Mouse (Mus musculus) layer of hippocampus, postnatal 14 days (tissue): ENCODE results near the gene Crmp1. TPM values are rescaled to one million over a fixed set of nuclear protein-coding genes. Genes with fewer than 3 reads are reported as not detected.

Source experiments
- DNase-seq, 2 experiments: peaks; one replicate each; pipeline ENCODE4 v3.0.0; 2021 to 2022; ENCODE audit warnings: low spot score in 2 of 2, mixed read lengths in 1 of 2
- long read RNA-seq, 2 experiments: library from polyadenylated mRNA; stranded (forward); transcript quantifications; one replicate each; pipeline ENCODE4 v2.0.0; 2021
- total RNA-seq, 2 experiments: library from RNA; stranded (reverse); gene quantifications; 2 replicates each; pipeline ENCODE4 v1.2.3; 2021

The Crmp1 gene
- total RNA-seq = 100 to 1,000 TPM; 405 to 421 TPM
- long read RNA-seq, experiment 1, transcript Crmp1-201 (14 exons, 2,906 nt) = minor isoform, 151 of 515 reads
- long read RNA-seq, experiment 1, transcript Crmp1-202 (14 exons, 3,051 nt) = major isoform, 285 of 515 reads
- long read RNA-seq, experiment 1, partial matches to known transcripts = 57 of 515 reads
- long read RNA-seq, experiment 1, other reads (novel, unspliced or antisense) = 22 of 515 reads
- long read RNA-seq, experiment 2, transcript Crmp1-201 (14 exons, 2,906 nt) = minor isoform, 218 of 613 reads
- long read RNA-seq, experiment 2, transcript Crmp1-202 (14 exons, 3,051 nt) = major isoform, 290 of 613 reads
- long read RNA-seq, experiment 2, partial matches to known transcripts = 87 of 613 reads
- long read RNA-seq, experiment 2, other reads (novel, unspliced or antisense) = 18 of 613 reads

DNA sequence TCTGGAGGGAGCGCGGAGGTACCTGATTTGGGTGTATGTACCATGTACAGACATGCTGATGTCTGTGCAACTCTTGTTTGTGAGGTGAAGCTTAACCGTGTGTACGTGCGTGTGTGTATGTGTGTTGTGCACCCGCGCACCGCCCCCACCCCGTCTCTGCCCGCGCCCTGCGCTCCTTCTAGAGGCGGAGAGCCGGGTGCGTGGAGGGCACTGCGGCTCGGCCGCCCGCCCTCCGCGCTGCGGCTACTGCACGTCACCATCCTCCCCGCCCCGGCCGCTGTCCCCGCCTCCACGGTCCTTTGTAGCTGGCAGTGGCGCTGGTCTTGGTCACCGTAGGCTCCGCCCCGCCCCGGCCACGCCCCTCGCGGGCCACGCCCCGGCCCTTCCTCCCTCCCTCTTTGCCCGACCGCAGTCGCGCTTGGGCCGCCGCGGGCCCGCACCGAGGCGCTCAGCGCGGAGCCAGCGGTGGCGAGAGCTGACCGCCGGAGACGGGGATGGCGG, at the start of gene Crmp1:
Crmp1 (plus strand) TSS at position 290 of the 501 bp plus-strand sequence.
- DNase-seq = peak; percentile 75 to 82

DNA sequence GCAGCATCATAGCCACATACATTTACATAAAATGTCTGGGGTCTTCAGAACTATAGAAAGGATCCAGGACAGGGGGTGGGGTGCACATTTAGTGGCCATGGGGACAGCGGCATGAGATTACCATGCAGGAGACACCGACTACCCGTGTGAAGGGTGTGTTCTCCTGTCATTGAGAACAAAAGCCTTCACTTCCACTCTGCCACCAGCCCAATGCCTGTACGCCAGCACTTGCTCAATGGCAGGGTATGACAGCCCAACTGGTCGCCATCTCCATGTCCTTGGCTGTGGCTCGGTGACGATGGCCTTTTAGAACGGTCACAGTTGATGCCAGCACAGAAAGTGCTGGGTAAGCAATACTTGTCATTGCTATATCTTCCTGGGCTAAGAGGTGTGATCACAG, 45.5 kb upstream of the Crmp1 start:
- DNase-seq = no peak

DNA sequence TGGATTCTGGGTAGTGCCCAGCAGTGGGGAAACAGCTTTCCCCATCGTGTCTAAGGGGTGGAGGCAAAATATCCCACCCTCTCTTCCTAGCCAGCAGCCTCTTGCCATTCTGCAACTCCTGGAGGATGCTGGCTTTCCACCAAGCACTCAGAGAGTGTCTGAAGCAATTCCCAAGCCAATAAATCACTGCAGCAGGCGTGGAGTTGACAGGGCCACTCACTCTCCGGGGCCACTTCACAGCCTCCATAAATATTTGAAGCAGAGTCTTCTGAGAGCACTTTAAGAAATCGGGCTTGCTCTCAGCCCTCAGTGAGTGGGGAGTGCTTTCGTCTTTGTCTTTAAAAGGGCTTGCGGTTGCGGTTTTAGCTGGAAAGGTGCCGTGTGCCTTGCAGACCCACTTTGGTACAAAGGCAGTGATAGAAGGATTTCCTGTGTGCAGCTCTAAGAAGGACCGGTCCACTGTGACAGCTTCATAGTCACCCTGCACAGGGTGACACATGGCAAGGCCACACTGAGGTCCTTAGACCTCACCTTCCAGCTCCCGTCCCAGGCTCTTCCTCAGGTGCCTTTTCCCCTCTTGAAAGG, 45.0 kb upstream of the Crmp1 start:
- DNase-seq = no peak

DNA sequence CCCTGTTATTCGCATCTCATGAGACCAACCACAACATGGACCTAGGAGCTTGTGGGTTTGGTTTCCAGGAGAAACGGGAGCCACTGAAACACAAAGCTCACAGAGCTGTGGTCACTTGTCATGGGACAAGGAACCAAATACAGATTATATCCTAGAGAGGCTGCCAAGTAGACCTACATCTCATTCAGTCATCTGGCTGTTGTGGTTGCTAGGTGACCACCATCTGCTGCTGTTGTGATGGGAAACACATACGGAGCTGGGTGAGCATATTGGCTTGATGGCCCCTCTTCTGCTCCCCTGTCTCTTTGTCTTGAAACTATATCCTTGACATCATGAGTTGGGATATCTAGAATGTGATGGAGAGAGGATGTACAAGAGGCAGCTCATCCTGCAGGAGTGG, 44.3 kb upstream of the Crmp1 start:
- DNase-seq = no peak

DNA sequence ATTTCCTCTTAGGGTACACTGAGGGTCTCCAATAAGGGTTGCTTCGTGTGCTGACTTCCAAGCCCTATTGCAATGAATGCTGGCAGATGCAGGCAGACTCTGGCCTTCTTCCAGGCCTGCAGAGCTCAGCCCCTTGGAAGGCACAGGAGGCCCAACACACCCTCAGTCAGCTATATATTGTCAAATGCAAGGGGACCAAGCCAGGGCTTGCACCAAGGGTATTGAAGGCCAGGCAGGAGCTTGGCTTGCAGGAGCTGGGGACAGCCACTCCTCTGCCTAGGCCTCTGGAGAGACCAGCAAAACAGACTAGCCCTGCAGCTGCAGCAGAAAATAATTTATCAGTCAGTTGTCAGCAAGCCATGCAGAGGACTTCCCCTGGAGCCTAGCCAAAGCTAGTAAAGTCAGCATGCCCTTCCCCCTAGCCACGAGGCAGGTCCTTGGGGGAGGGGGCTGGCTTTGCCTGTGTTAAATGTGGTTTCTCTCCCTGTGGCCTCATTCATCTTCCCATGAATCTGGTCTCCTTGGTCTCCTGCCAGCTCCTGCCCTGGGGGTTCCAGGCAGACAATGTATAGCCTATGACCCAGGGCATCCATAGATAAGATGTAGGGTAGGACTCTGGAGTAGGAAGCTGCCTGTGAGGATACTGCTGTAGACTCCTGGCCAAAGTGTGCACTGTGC, 43.6 kb upstream of the Crmp1 start:
- DNase-seq = no peak

DNA sequence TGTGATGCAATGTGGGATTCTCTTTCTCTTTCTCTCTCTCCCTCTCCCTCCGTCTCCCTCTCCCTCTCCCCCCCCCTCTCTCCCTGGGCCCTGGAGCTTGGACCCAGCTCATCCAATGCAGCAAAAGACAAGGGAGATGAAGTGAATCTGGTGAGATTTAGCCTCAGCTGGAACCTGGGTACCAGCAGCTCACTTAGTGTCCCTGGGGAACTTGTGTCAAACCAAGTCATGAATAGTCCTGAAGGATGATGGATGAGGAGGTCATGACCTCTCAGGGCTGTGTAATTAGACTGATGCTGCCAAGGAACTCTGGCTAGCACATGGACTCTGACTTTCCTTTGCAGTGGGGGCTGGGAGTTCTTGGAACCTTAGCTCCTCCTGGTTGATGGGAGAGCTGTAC, 39.5 kb upstream of the Crmp1 start:
- DNase-seq = no peak

- DNase-seq = no peak
Measured at GRCm38 (mm10) chr5:37204886-37205285, 36.9 kb upstream of the Crmp1 start.

DNA sequence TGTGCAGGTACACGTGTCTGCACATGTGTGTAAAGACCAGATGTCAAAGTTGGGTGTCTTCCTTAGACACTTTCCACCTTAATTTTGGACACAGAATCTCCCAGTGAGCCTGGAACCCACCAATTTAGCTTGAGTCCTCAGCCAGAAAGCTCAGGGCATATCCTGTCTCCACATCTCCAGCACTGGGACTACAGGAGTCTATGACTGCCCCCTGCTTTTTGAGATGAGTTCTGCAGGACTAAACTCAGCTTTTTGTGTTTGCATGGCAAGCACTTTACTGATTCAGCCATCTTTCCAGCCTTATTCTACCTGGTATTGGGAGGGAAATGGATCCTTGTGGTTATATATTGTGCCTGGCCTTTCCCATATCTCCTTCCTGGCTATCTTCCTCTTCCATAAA, 36.3 kb upstream of the Crmp1 start:
- no peak for DNase-seq

- DNase-seq = no peak
Measured at GRCm38 (mm10) chr5:37206364-37206763, 35.4 kb upstream of the Crmp1 start.

- DNase-seq = peak in 1 of 2 experiments; percentile 52
Measured at GRCm38 (mm10) chr5:37212938-37213708, 28.6 kb upstream of the Crmp1 start.

DNA sequence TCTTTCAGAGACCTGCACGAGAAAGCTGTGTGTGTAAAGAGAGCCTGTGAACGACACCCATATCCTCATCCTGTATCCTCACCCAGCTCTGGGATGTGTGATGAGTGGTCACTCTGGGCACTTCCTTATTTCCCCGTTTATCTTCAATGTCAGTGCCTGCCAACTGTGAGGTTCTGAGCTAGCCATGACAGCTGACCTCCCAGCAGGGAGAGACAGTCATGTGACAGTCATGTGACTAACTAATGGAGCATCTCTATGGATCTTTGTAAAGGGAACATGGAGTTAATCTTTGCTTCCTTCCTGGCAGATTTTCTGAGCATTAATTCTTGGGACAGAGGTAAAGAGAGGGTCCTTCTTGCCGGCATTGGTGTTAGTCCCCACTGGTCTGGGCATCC, 28.0 kb upstream of the Crmp1 start:
- DNase-seq = no peak

GRCm38 (mm10) chr5:37214614-37215013, 27.1 kb upstream of the Crmp1 start:
- DNase-seq = no peak

DNA sequence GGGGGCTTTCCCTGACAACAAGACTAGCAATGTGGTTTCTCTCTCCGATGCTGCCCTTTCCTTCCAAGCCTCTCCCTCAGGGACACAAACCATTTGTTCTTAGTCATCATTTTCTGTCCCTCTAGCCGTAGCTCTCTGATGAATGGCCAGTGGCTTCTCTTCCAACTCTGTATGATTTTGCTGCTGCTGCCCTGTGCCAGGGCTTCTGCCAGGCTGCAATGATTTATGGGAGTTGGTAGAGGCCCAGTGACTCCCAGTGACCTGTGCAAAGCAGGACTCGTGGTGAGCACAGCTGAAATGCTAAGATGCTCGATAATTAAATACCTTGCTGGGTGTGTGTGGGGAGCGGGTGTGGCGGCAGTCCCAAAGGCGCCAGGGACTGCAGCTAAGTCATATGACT, 26.5 kb upstream of the Crmp1 start:
- DNase-seq = no peak

- no peak for DNase-seq
Measured at GRCm38 (mm10) chr5:37219615-37220014, 22.1 kb upstream of the Crmp1 start.

- peak in 1 of 2 experiments; percentile 23 for DNase-seq
Measured at GRCm38 (mm10) chr5:37220575-37220974, 21.2 kb upstream of the Crmp1 start.

- DNase-seq = no peak
Measured at GRCm38 (mm10) chr5:37221563-37221962, 20.2 kb upstream of the Crmp1 start.

GRCm38 (mm10) chr5:37222316-37222715, 19.4 kb upstream of the Crmp1 start:
- no peak for DNase-seq

- DNase-seq = no peak
Measured at GRCm38 (mm10) chr5:37225708-37226107, 16.0 kb upstream of the Crmp1 start.

DNA sequence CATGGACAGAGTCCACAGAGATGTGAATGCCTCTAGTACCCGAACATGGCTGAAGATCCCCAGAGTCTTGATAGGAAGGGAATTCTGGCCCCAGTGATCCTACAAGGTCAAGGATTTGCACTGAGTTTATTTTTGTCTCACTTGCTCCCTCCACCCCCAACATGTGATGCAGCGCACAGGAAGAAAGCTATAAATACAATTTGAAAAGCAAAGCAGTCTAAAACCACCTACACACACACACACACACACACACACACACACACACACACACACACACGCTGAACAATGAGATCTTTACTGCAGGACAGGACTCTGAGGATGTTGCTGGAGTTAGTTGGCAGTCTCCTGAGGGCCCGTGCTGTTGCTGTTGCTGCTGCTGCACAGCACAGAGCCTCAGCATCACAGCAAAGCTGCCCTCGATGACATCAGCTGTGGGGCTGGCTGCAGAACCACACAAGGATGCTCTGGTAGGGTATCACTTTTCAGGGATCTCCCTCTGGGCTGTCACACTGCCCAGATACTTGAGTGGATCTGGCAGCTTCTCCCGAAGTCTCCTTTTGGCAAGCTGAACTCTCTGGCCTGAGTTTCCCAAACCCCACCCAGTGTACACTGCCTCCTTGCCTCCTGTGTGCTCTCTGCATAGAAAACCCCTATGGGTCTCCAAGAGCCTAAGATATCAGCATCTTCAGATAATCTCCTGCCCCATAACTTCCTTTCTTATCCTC, 13.6 kb upstream of the Crmp1 start:
- no peak for DNase-seq

DNA sequence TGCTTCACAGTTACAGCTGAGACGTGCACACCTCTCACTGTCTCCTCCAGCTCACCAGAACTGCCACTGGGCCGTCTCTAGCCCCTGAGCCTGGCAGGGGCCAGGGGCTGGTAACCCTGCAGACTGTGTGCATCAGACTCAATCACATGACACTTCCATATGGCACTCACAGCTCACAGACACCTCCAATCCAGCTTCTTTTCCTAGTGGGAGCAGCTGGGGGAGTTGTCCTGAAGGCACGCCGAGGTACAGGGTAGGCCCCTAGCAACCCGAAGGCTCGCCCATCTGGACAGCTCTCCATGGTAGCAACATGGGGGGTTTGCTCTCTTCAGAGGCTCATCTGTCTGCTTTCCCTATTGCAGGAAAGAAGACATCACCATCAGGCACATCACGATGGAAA, 12.8 kb upstream of the Crmp1 start:
- no peak for DNase-seq
